Mouse (Mus musculus): ENCODE data around the gene Pcdh18.

Gene Pcdh18

GRCm38 (mm10) chr3:49756870-49757625, at the start of gene Pcdh18:
Gene Pcdh18, minus strand, starts transcription at chr3:49757325.
- no peak for DNase-seq (ENCODE audit: low read depth, low spot score)

GRCm38 (mm10) chr3:49806823-49807222, 49.7 kb upstream of the Pcdh18 start:
- no peak for DNase-seq (ENCODE audit: low read depth, low spot score)

- no peak for DNase-seq (ENCODE audit: low read depth, low spot score)
Observed at GRCm38 (mm10) chr3:49805511-49805910, 48.4 kb upstream of the Pcdh18 start.

GRCm38 (mm10) chr3:49788296-49788695, 31.2 kb upstream of the Pcdh18 start:
- DNase-seq (ENCODE audit: low read depth, low spot score): no peak

- DNase-seq (ENCODE audit: low read depth, low spot score): no peak
Observed at GRCm38 (mm10) chr3:49787719-49788118, 30.6 kb upstream of the Pcdh18 start.

GRCm38 (mm10) chr3:49768992-49769738, 12.0 kb upstream of the Pcdh18 start:
- DNase-seq (ENCODE audit: low read depth, low spot score): no peak

- no peak for DNase-seq (ENCODE audit: low read depth, low spot score)
Observed at GRCm38 (mm10) chr3:49762711-49763110, 5.6 kb upstream of the Pcdh18 start.

GRCm38 (mm10) chr3:49761971-49762370, 4.8 kb upstream of the Pcdh18 start:
- DNase-seq (ENCODE audit: low read depth, low spot score): no peak

- no peak for DNase-seq (ENCODE audit: low read depth, low spot score)
Observed at GRCm38 (mm10) chr3:49757626-49758019, 498 bp upstream of the Pcdh18 start.

GRCm38 (mm10) chr3:49755986-49756845, 909 bp downstream of the Pcdh18 start:
- DNase-seq (ENCODE audit: low read depth, low spot score): no peak

- no peak for DNase-seq (ENCODE audit: low read depth, low spot score)
Observed at GRCm38 (mm10) chr3:49752766-49753165, 4.4 kb downstream of the Pcdh18 start.

GRCm38 (mm10) chr3:49749491-49750284, 7.4 kb downstream of the Pcdh18 start:
- DNase-seq (ENCODE audit: low read depth, low spot score): no peak

GRCm38 (mm10) chr3:49748054-49748453, 9.1 kb downstream of the Pcdh18 start:
- no peak for DNase-seq (ENCODE audit: low read depth, low spot score)

- DNase-seq (ENCODE audit: low read depth, low spot score): no peak
Observed at GRCm38 (mm10) chr3:49739061-49739460, 18.1 kb downstream of the Pcdh18 start.

GRCm38 (mm10) chr3:49738531-49738930, 18.6 kb downstream of the Pcdh18 start:
- DNase-seq (ENCODE audit: low read depth, low spot score): no peak

- DNase-seq (ENCODE audit: low read depth, low spot score): no peak
Observed at GRCm38 (mm10) chr3:49706503-49706902, 50.6 kb downstream of the Pcdh18 start.

GRCm38 (mm10) chr3:49699951-49700350, 57.2 kb downstream of the Pcdh18 start:
- no peak for DNase-seq (ENCODE audit: low read depth, low spot score)

Measured in CD4-positive, CD25-positive, alpha-beta regulatory T cell, adult 2 months (primary cell).